Mouse (Mus musculus) lung, adult 2 months (tissue): ENCODE measurements around the gene Pitpnc1.

Source experiments
- CTCF ChIP-seq: fragments of 200-500 bp; IDR thresholded peaks from 2 replicates; pipeline ENCODE4 v1.5.1; 2011; ENCODE audit warnings: mild to moderate bottlenecking, low read length, control low read depth; ENCODE audit not compliant: insufficient read depth
- POLR2A ChIP-seq: fragments of 200-500 bp; IDR thresholded peaks from 2 replicates; pipeline ENCODE4 v1.6.1; 2011; ENCODE audit warnings: low read depth, mild to moderate bottlenecking, control low read depth, low read length, borderline replicate concordance; ENCODE audit errors: extremely low read depth

GRCm38 (mm10) chr11:107431197-107431965, 39.1 kb downstream of the Pitpnc1 start:
- TF ChIP-seq CTCF = no peak
- no peak for TF ChIP-seq POLR2A
